ENCODE assay signal across 11 mouse cellular contexts in the genomic region with DNA sequence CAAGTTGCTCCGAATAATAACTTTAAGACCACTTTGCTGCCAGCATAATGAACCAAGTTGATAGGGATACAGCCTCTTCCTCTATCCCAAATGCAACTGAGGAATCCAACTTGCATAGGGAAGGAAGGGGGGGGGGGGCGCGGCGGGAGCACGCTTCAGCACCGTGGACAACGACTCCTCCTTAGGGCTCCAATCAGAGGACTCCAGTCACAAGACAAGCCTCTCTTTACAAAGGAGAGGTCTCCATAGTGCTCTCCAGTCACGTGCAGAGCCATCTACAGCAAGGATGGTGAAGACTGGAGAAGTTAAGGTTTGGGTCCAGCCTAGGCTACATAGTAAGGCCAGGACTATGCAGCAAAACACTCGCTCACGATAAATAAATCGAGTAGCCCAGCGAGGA. TPM values are rescaled to one million over a fixed set of nuclear protein-coding genes. Genes with fewer than 3 reads are reported as not detected.
DNase-seq lines count a peak whose midpoint lies in the region; ATAC-seq and TF ChIP-seq lines count a peak whose summit lies in the region.
"Had no signal": no experiment of that assay in that cellular context is flagged by ENCODE, and none has a peak within 500 bp of the region (broad histone marks: within the 10 kb centered on the region; RNA-seq: fewer than 3 reads in every experiment).

No protein-coding gene starts in this region.

- H3K4me3 ChIP-seq in hindbrain, postnatal 0 days (ENCODE audit: low read length) = no peak overlapping the region
- H3K4me3 ChIP-seq in hindbrain, embryonic 14.5 days (replicated peaks; ENCODE audit: low read length) = no peak overlapping the region
- H3K4me3 ChIP-seq in E14TG2a.4 (replicated peaks; ENCODE audit: low read length) = peak overlapping the region; percentile 32; the same call in 1 of the 2 replicates
- no peak overlapping the region for H3K4me3 ChIP-seq in liver, embryonic 11.5 days (ENCODE audit: low read depth, low read length)
- H3K4me3 ChIP-seq: heart, embryonic 13.5 days; limb, embryonic 12.5 days had no signal

- no peak overlapping the region for H3K9ac ChIP-seq in hindbrain, postnatal 0 days (replicated peaks; ENCODE audit: low read length)
- H3K9ac ChIP-seq in hindbrain, embryonic 14.5 days = no peak overlapping the region
- H3K9ac ChIP-seq in liver, embryonic 11.5 days (ENCODE audit: low read depth, low read length) = no peak overlapping the region
- H3K9ac ChIP-seq: heart, embryonic 13.5 days; limb, embryonic 12.5 days had no signal

- H3K9me3 ChIP-seq in hindbrain, postnatal 0 days (ENCODE audit: low read length) = no peaks in the 10 kb centered on the region
- no peaks in the 10 kb centered on the region for H3K9me3 ChIP-seq in hindbrain, embryonic 14.5 days (ENCODE audit: control insufficient read depth, low read length)
- H3K9me3 ChIP-seq in E14TG2a.4 (ENCODE audit: low read length) = no peaks in the 10 kb centered on the region
- H3K9me3 ChIP-seq in liver, embryonic 11.5 days (ENCODE audit: control insufficient read depth, low read length) = no peaks in the 10 kb centered on the region
- H3K9me3 ChIP-seq: heart, embryonic 13.5 days; limb, embryonic 12.5 days had no signal

- 0 out of 2 replicates have a peak, but pooled peaks cover 5% of the 10 kb centered on the region for H3K4me1 ChIP-seq in hindbrain, postnatal 0 days (ENCODE audit: insufficient read depth, low read length)
- H3K4me1 ChIP-seq in hindbrain, embryonic 14.5 days (replicated peaks; ENCODE audit: control insufficient read depth, insufficient read depth, low read length) = peaks cover 32% of the 10 kb centered on the region
- peaks cover 83% of the 10 kb centered on the region for H3K4me1 ChIP-seq in E14TG2a.4 (replicated peaks; ENCODE audit: low read depth, low read length)
- peaks cover 16% of the 10 kb centered on the region for H3K4me1 ChIP-seq in liver, embryonic 11.5 days (replicated peaks; ENCODE audit: control insufficient read depth, insufficient read depth, low read length)

- ATAC-seq in hindbrain, postnatal 0 days = peak; percentile 25; the same call in 1 of the 2 replicates
- no peak for ATAC-seq in hindbrain, embryonic 14.5 days (ENCODE audit: low FRiP score)
- no peak for ATAC-seq in liver, embryonic 11.5 days (replicated peaks; ENCODE audit: low FRiP score)

- peak; percentile 17 for DNase-seq in hindbrain, postnatal 0 days (ENCODE audit: low spot score)
- no peak for DNase-seq in hindbrain, embryonic 14.5 days (ENCODE audit: low spot score)
- DNase-seq in embryo, embryonic 10 days (ENCODE audit: low spot score) = peak; percentile 73
- DNase-seq in liver, embryonic 11.5 days (ENCODE audit: low spot score) = peak; percentile 66
- DNase-seq in gastrocnemius, postnatal 4 days (ENCODE audit: low spot score in 2 of 2) = no peak
- DNase-seq in natural killer cell, adult 2 months (ENCODE audit: low spot score in 2 of 2) = no peak
- no peak for DNase-seq in heart, postnatal 14 days

- WGBS in hindbrain, postnatal 0 days = 11% methylated on average over 12 of the region's 12 CpGs
- WGBS in hindbrain, embryonic 14.5 days = 8% methylated on average over 12 of the region's 12 CpGs
- 10% methylated on average over 12 of the region's 12 CpGs for WGBS in liver, embryonic 11.5 days

- TF ChIP-seq CTCF in hindbrain, postnatal 0 days (IDR thresholded peaks at IDR 0.05; ENCODE audit: low read depth) = no peak
- TF ChIP-seq CTCF in E14TG2a.4 (conservative IDR thresholded peaks at IDR 0.05; ENCODE audit: low read length) = no peak

- peaks cover 4% of the 10 kb centered on the region; the same call in 1 of the 2 replicates for H3K36me3 ChIP-seq in hindbrain, postnatal 0 days (ENCODE audit: insufficient read depth, low read length)
- no peaks in the 10 kb centered on the region for H3K36me3 ChIP-seq in hindbrain, embryonic 14.5 days (replicated peaks; ENCODE audit: control insufficient read depth, insufficient read depth)
- H3K36me3 ChIP-seq in E14TG2a.4 (ENCODE audit: insufficient read depth, low read length) = peaks cover 4% of the 10 kb centered on the region; the same call in 1 of the 2 replicates
- no peaks in the 10 kb centered on the region for H3K36me3 ChIP-seq in liver, embryonic 11.5 days (ENCODE audit: control insufficient read depth, insufficient read depth, low read length)

- H3K4me2 ChIP-seq in hindbrain, postnatal 0 days (ENCODE audit: low read depth, low read length) = peak overlapping the region; percentile 67
- no peak overlapping the region for H3K4me2 ChIP-seq in hindbrain, embryonic 14.5 days (replicated peaks)
- no peak overlapping the region for H3K4me2 ChIP-seq in liver, embryonic 11.5 days
- H3K4me2 ChIP-seq: limb, embryonic 12.5 days had no signal

- intact Hi-C loops in heart, postnatal 14 days (cut with DNase I) = loop anchor here (1.0 to 2.0 kb wide), 3 partner anchors 17 to 201 kb away; no protein-coding TSS in a partner anchor

- H3K27ac ChIP-seq in hindbrain, postnatal 0 days = no peak overlapping the region
- H3K27ac ChIP-seq in hindbrain, embryonic 14.5 days = no peak overlapping the region
- no peak overlapping the region for H3K27ac ChIP-seq in liver, embryonic 11.5 days (ENCODE audit: low read depth, low read length)
- H3K27ac ChIP-seq: heart, embryonic 13.5 days; limb, embryonic 12.5 days had no signal

- no peaks in the 10 kb centered on the region for H3K27me3 ChIP-seq in hindbrain, postnatal 0 days (ENCODE audit: insufficient read depth, low read length)
- H3K27me3 ChIP-seq in hindbrain, embryonic 14.5 days (ENCODE audit: control insufficient read depth, insufficient read depth, low read length) = no peaks in the 10 kb centered on the region; the same call in 1 of the 2 replicates
- peaks cover 6% of the 10 kb centered on the region; the same call in 1 of the 2 replicates for H3K27me3 ChIP-seq in E14TG2a.4 (ENCODE audit: insufficient read depth, low read length)
- peaks cover 30% of the 10 kb centered on the region for H3K27me3 ChIP-seq in liver, embryonic 11.5 days (replicated peaks; ENCODE audit: control insufficient read depth, insufficient read depth, low read length)

RNA-seq across cellular contexts. Expression of a gene that starts 2.1 kb away (rescaled TPM):
- total RNA-seq in hindbrain, postnatal 0 days (2014; rRNA removed) = 17.8 and 30.3 TPM in 2 replicates
- 16.5 and 17.8 TPM in 2 replicates for polyA plus RNA-seq in hindbrain, postnatal 0 days (2015; fragmentation: Nextera tagmentation; extraction: Ambion mirVana)
- 14.1 and 17.6 TPM in 2 replicates for polyA plus RNA-seq in hindbrain, embryonic 14.5 days (2014; fragmentation: Nextera tagmentation; extraction: Ambion mirVana)
- 1.2 and 1.8 TPM in 2 replicates for polyA plus RNA-seq in liver, embryonic 11.5 days (2014; fragmentation: Nextera tagmentation; extraction: Ambion mirVana)
- under 1 TPM; 0.52 to 0.54 TPM for total RNA-seq in gastrocnemius, postnatal 4 days (2021)
- 100 to 1,000 TPM; 149 to 164 TPM for total RNA-seq in heart, postnatal 14 days (2021)
- total RNA-seq: common myeloid progenitor, adult 5-6 weeks had no signal

RNA-seq across cellular contexts. Expression of a gene that starts 30.2 kb away (rescaled TPM):
- total RNA-seq in hindbrain, postnatal 0 days (2014; rRNA removed) = 135 and 154 TPM in 2 replicates
- 74.2 and 78.0 TPM in 2 replicates for polyA plus RNA-seq in hindbrain, postnatal 0 days (2015; fragmentation: Nextera tagmentation; extraction: Ambion mirVana)
- 88.2 and 95.4 TPM in 2 replicates for polyA plus RNA-seq in hindbrain, embryonic 14.5 days (2014; fragmentation: Nextera tagmentation; extraction: Ambion mirVana)
- polyA plus RNA-seq in liver, embryonic 11.5 days (2014; fragmentation: Nextera tagmentation; extraction: Ambion mirVana) = 38.9 and 39.7 TPM in 2 replicates
- 10 to 100 TPM; 54.7 to 64.1 TPM for total RNA-seq in gastrocnemius, postnatal 4 days (2021)
- 10 to 100 TPM; 65.7 TPM for total RNA-seq in heart, postnatal 14 days (2021)

Comparison
In these comparisons a context has a peak if more than half of its experiments do, and no peak if none do; other contexts are left out.
1. DNase-seq: peak in hindbrain, postnatal 0 days (single experiment), embryo, embryonic 10 days (single experiment) and liver, embryonic 11.5 days (single experiment); none in hindbrain, embryonic 14.5 days (single experiment), gastrocnemius, postnatal 4 days (0 of 2), natural killer cell, adult 2 months (0 of 2) and heart, postnatal 14 days (0 of 2).
2. RNA of a gene that starts 2.1 kb away (total RNA-seq): 149 to 164 TPM in heart, postnatal 14 days and 17.8 to 30.3 TPM in hindbrain, postnatal 0 days; 0.52 to 0.54 TPM in gastrocnemius, postnatal 4 days; every median in the first group is over 10 times any median in the second.